27 mouse cellular contexts compared by ENCODE assay signal in genomic region chr7:103915338-103915737, GRCm38 (mm10). TPM values are rescaled to one million over a fixed set of nuclear protein-coding genes. Genes with fewer than 3 reads are reported as not detected.
DNase-seq lines count a peak whose midpoint lies in the region; ATAC-seq and TF ChIP-seq lines count a peak whose summit lies in the region.
"Had no signal": no experiment of that assay in that cellular context is flagged by ENCODE, and none has a peak within 500 bp of the region (broad histone marks: within the 10 kb centered on the region; RNA-seq: fewer than 3 reads in every experiment).

No protein-coding gene starts in this region.

- no peak overlapping the region for H3K9ac ChIP-seq in stomach, embryonic 14.5 days (replicated peaks; ENCODE audit: low read depth, low read length)
- H3K9ac ChIP-seq in stomach, postnatal 0 days (ENCODE audit: low read length) = no peak overlapping the region
- H3K9ac ChIP-seq in liver, postnatal 0 days (replicated peaks) = no peak overlapping the region
- H3K9ac ChIP-seq: embryonic facial prominence, embryonic 12.5 days; hindbrain, embryonic 13.5 days; limb, embryonic 13.5 days; lung, embryonic 15.5 days had no signal

- no peak overlapping the region for H3K4me2 ChIP-seq in stomach, embryonic 14.5 days (replicated peaks; ENCODE audit: low read depth, low read length)
- no peak overlapping the region for H3K4me2 ChIP-seq in stomach, postnatal 0 days (replicated peaks; ENCODE audit: low read depth)
- H3K4me2 ChIP-seq in liver, postnatal 0 days (ENCODE audit: low read depth, low read length) = peak overlapping the region; percentile 50
- H3K4me2 ChIP-seq: embryonic facial prominence, embryonic 12.5 days; hindbrain, embryonic 13.5 days; limb, embryonic 13.5 days; lung, embryonic 15.5 days had no signal

- no peaks in the 10 kb centered on the region for H3K27me3 ChIP-seq in stomach, embryonic 14.5 days (ENCODE audit: control insufficient read depth, insufficient read depth, low read length)
- H3K27me3 ChIP-seq in stomach, postnatal 0 days (ENCODE audit: control insufficient read depth, insufficient read depth, low read length) = no peaks in the 10 kb centered on the region
- no peaks in the 10 kb centered on the region for H3K27me3 ChIP-seq in liver, postnatal 0 days (ENCODE audit: insufficient read depth, low read length)
- H3K27me3 ChIP-seq: embryonic facial prominence, embryonic 12.5 days; hindbrain, embryonic 13.5 days; limb, embryonic 13.5 days; lung, embryonic 15.5 days had no signal

- TF ChIP-seq EP300 in stomach, postnatal 0 days (optimal IDR thresholded peaks at IDR 0.05) = no peak
- peak; percentile 97 for TF ChIP-seq EP300 in liver, postnatal 0 days (IDR thresholded peaks at IDR 0.05; ENCODE audit: low read depth)

- no peak for DNase-seq in stomach, postnatal 0 days (ENCODE audit: low spot score)
- peak; percentile 76 for DNase-seq in liver
- no peak for DNase-seq in liver, postnatal 0 days
- DNase-seq in layer of hippocampus, postnatal 14 days (ENCODE audit: low spot score in 2 of 2) = no peak
- no peak for DNase-seq in cerebellum, postnatal 14 days
- DNase-seq: adrenal gland, adult 2 months; cerebellum, adult 9-10 months; gastrocnemius, postnatal 10 days; heart, postnatal 14 days; right cerebral cortex, postnatal 25 days; thymus, postnatal 14 days had no signal

- no peaks in the 10 kb centered on the region for H3K9me3 ChIP-seq in stomach, embryonic 14.5 days (ENCODE audit: control insufficient read depth, low read depth, low read length)
- no peaks in the 10 kb centered on the region for H3K9me3 ChIP-seq in stomach, postnatal 0 days (ENCODE audit: control insufficient read depth, low read length)
- H3K9me3 ChIP-seq in liver, postnatal 0 days (ENCODE audit: low read length) = no peaks in the 10 kb centered on the region
- H3K9me3 ChIP-seq: embryonic facial prominence, embryonic 12.5 days; hindbrain, embryonic 13.5 days; limb, embryonic 13.5 days; lung, embryonic 15.5 days had no signal

- ATAC-seq in stomach, embryonic 14.5 days (ENCODE audit: insufficient number of reproducible peaks, insufficient read depth, low FRiP score, low read depth) = peak; percentile 71; the same call in 1 of the 2 replicates
- no peak for ATAC-seq in stomach, postnatal 0 days (ENCODE audit: low FRiP score, low TSS enrichment)
- peak; percentile 80 for ATAC-seq in liver, postnatal 0 days
- no peak for ATAC-seq in frontal cortex, adult (ENCODE audit: low TSS enrichment)
- ATAC-seq: inflammation-experienced regulatory T-cells, adult 6 months had no signal

- no peak overlapping the region for H3K4me3 ChIP-seq in stomach, embryonic 14.5 days (ENCODE audit: low read depth, low read length)
- H3K4me3 ChIP-seq in stomach, postnatal 0 days (ENCODE audit: low read depth, low read length) = no peak overlapping the region
- no peak overlapping the region for H3K4me3 ChIP-seq in liver, postnatal 0 days (ENCODE audit: low read depth, low read length)
- H3K4me3 ChIP-seq: embryonic facial prominence, embryonic 12.5 days; hindbrain, embryonic 13.5 days; limb, embryonic 13.5 days; lung, embryonic 15.5 days had no signal

- H3K4me1 ChIP-seq in stomach, embryonic 14.5 days (ENCODE audit: control insufficient read depth, insufficient read depth, low read length) = no peaks in the 10 kb centered on the region
- H3K4me1 ChIP-seq in stomach, postnatal 0 days (replicated peaks; ENCODE audit: control insufficient read depth, insufficient read depth) = no peaks in the 10 kb centered on the region
- H3K4me1 ChIP-seq in liver, postnatal 0 days (ENCODE audit: insufficient read depth) = peaks cover 7% of the 10 kb centered on the region
- H3K4me1 ChIP-seq: embryonic facial prominence, embryonic 12.5 days; hindbrain, embryonic 13.5 days; limb, embryonic 13.5 days; lung, embryonic 15.5 days had no signal

- no peak for TF ChIP-seq CTCF in stomach, postnatal 0 days (IDR thresholded peaks at IDR 0.05; ENCODE audit: low read depth)
- no peak for TF ChIP-seq CTCF in liver, postnatal 0 days (IDR thresholded peaks at IDR 0.05; ENCODE audit: low read depth)

- H3K27ac ChIP-seq in stomach, embryonic 14.5 days (ENCODE audit: low read length) = no peak overlapping the region
- no peak overlapping the region for H3K27ac ChIP-seq in stomach, postnatal 0 days (replicated peaks)
- peak overlapping the region; percentile 48 for H3K27ac ChIP-seq in liver, postnatal 0 days (ENCODE audit: low read depth)
- H3K27ac ChIP-seq: embryonic facial prominence, embryonic 12.5 days; hindbrain, embryonic 13.5 days; limb, embryonic 13.5 days; lung, embryonic 15.5 days had no signal

- no peaks in the 10 kb centered on the region for H3K36me3 ChIP-seq in stomach, embryonic 14.5 days (ENCODE audit: control insufficient read depth, insufficient read depth, low read length)
- no peaks in the 10 kb centered on the region for H3K36me3 ChIP-seq in stomach, postnatal 0 days (ENCODE audit: control insufficient read depth, insufficient read depth, low read length)
- no peaks in the 10 kb centered on the region for H3K36me3 ChIP-seq in liver, postnatal 0 days (replicated peaks; ENCODE audit: insufficient read depth, low read length)
- H3K36me3 ChIP-seq: embryonic facial prominence, embryonic 12.5 days; hindbrain, embryonic 13.5 days; limb, embryonic 13.5 days; lung, embryonic 15.5 days had no signal

RNA-seq across cellular contexts. Expression of gene Olfr65, which starts 12.1 kb away (rescaled TPM):
- not detected in 2 replicates for polyA plus RNA-seq in stomach, embryonic 14.5 days (2014; fragmentation: Nextera tagmentation; extraction: Ambion mirVana)
- polyA plus RNA-seq in stomach, postnatal 0 days (2015; fragmentation: Nextera tagmentation; extraction: Ambion mirVana) = not detected in 2 replicates
- not detected in 2 replicates for polyA plus RNA-seq in liver, postnatal 0 days (2015; fragmentation: Nextera tagmentation; extraction: Ambion mirVana)
- not detected for total RNA-seq in layer of hippocampus, postnatal 14 days (2021)
- total RNA-seq: adrenal gland, adult 2 months; gastrocnemius, postnatal 10 days; heart, adult 8-10 months; heart, postnatal 14 days; layer of hippocampus, postnatal 10 days; midbrain, postnatal 0 days had no signal
- polyA plus RNA-seq: adrenal gland, adult 2 months; C2C12; embryonic facial prominence, embryonic 12.5 days; hindbrain, embryonic 13.5 days; inflammation-experienced regulatory T-cells, adult 6 months; kidney, embryonic 14.5 days; large intestine, adult 2 months; limb, embryonic 13.5 days; lung, embryonic 15.5 days; midbrain, postnatal 0 days; spleen, adult 2 months; testis, adult 2 months had no signal

RNA-seq across cellular contexts. Expression of gene Olfr631, which starts 13.3 kb away (rescaled TPM):
- polyA plus RNA-seq in stomach, embryonic 14.5 days (2014; fragmentation: Nextera tagmentation; extraction: Ambion mirVana) = not detected in 2 replicates
- not detected in 2 replicates for polyA plus RNA-seq in stomach, postnatal 0 days (2015; fragmentation: Nextera tagmentation; extraction: Ambion mirVana)
- polyA plus RNA-seq in liver, postnatal 0 days (2015; fragmentation: Nextera tagmentation; extraction: Ambion mirVana) = not detected in 2 replicates
- not detected for total RNA-seq in layer of hippocampus, postnatal 14 days (2021)
- total RNA-seq: adrenal gland, adult 2 months; gastrocnemius, postnatal 10 days; heart, adult 8-10 months; heart, postnatal 14 days; layer of hippocampus, postnatal 10 days; left cerebral cortex, postnatal 10 days; midbrain, postnatal 0 days had no signal
- polyA plus RNA-seq: adrenal gland, adult 2 months; C2C12; embryonic facial prominence, embryonic 12.5 days; hindbrain, embryonic 13.5 days; inflammation-experienced regulatory T-cells, adult 6 months; kidney, embryonic 14.5 days; large intestine, adult 2 months; limb, embryonic 13.5 days; lung, embryonic 15.5 days; midbrain, postnatal 0 days; spleen, adult 2 months; testis, adult 2 months had no signal

RNA-seq across cellular contexts. Expression of gene Olfr632, which starts 18.8 kb away (rescaled TPM):
- polyA plus RNA-seq in stomach, embryonic 14.5 days (2014; fragmentation: Nextera tagmentation; extraction: Ambion mirVana) = not detected in 2 replicates
- polyA plus RNA-seq in stomach, postnatal 0 days (2015; fragmentation: Nextera tagmentation; extraction: Ambion mirVana) = not detected in 2 replicates
- 0.06 TPM in 1 of 2 replicates, not detected in the other for polyA plus RNA-seq in liver, postnatal 0 days (2015; fragmentation: Nextera tagmentation; extraction: Ambion mirVana)
- total RNA-seq in layer of hippocampus, postnatal 14 days (2021) = not detected
- total RNA-seq: adrenal gland, adult 2 months; gastrocnemius, postnatal 10 days; heart, adult 8-10 months; heart, postnatal 14 days; layer of hippocampus, postnatal 10 days; midbrain, postnatal 0 days had no signal
- polyA plus RNA-seq: adrenal gland, adult 2 months; C2C12; hindbrain, embryonic 13.5 days; inflammation-experienced regulatory T-cells, adult 6 months; kidney, embryonic 14.5 days; large intestine, adult 2 months; limb, embryonic 13.5 days; lung, embryonic 15.5 days; midbrain, postnatal 0 days; spleen, adult 2 months; testis, adult 2 months had no signal

RNA-seq across cellular contexts. Expression of gene Olfr64, which starts 21.1 kb away (rescaled TPM):
- not detected in 2 replicates for polyA plus RNA-seq in stomach, embryonic 14.5 days (2014; fragmentation: Nextera tagmentation; extraction: Ambion mirVana)
- polyA plus RNA-seq in stomach, postnatal 0 days (2015; fragmentation: Nextera tagmentation; extraction: Ambion mirVana) = not detected in 2 replicates
- not detected in 2 replicates for polyA plus RNA-seq in liver, postnatal 0 days (2015; fragmentation: Nextera tagmentation; extraction: Ambion mirVana)
- total RNA-seq in layer of hippocampus, postnatal 14 days (2021) = not detected
- total RNA-seq: adrenal gland, adult 2 months; gastrocnemius, postnatal 10 days; heart, adult 8-10 months; heart, postnatal 14 days; layer of hippocampus, postnatal 10 days; left cerebral cortex, postnatal 10 days; midbrain, postnatal 0 days had no signal
- polyA plus RNA-seq: adrenal gland, adult 2 months; C2C12; embryonic facial prominence, embryonic 12.5 days; hindbrain, embryonic 13.5 days; inflammation-experienced regulatory T-cells, adult 6 months; kidney, embryonic 14.5 days; large intestine, adult 2 months; limb, embryonic 13.5 days; lung, embryonic 15.5 days; midbrain, postnatal 0 days; spleen, adult 2 months; testis, adult 2 months had no signal

RNA-seq across cellular contexts. Expression of gene Olfr633, which starts 28.9 kb away (rescaled TPM):
- not detected in 2 replicates for polyA plus RNA-seq in stomach, embryonic 14.5 days (2014; fragmentation: Nextera tagmentation; extraction: Ambion mirVana)
- polyA plus RNA-seq in stomach, postnatal 0 days (2015; fragmentation: Nextera tagmentation; extraction: Ambion mirVana) = not detected in 2 replicates
- polyA plus RNA-seq in liver, postnatal 0 days (2015; fragmentation: Nextera tagmentation; extraction: Ambion mirVana) = not detected in 2 replicates
- not detected for total RNA-seq in layer of hippocampus, postnatal 14 days (2021)
- total RNA-seq: adrenal gland, adult 2 months; gastrocnemius, postnatal 10 days; heart, adult 8-10 months; heart, postnatal 14 days; layer of hippocampus, postnatal 10 days; left cerebral cortex, postnatal 10 days; midbrain, postnatal 0 days had no signal
- polyA plus RNA-seq: adrenal gland, adult 2 months; C2C12; embryonic facial prominence, embryonic 12.5 days; hindbrain, embryonic 13.5 days; inflammation-experienced regulatory T-cells, adult 6 months; kidney, embryonic 14.5 days; large intestine, adult 2 months; limb, embryonic 13.5 days; lung, embryonic 15.5 days; midbrain, postnatal 0 days; spleen, adult 2 months; testis, adult 2 months had no signal

Comparison
In these comparisons a context has a peak if more than half of its experiments do, and no peak if none do; other contexts are left out.
1. ATAC-seq: peak in stomach, embryonic 14.5 days (single experiment) and liver, postnatal 0 days (single experiment); none in stomach, postnatal 0 days (single experiment) and frontal cortex, adult (single experiment).